Mouse (Mus musculus): ENCODE results near the gene Tnfrsf9. TPM values are rescaled to one million over a fixed set of nuclear protein-coding genes. Genes with fewer than 3 reads are reported as not detected.

Gene Tnfrsf9
- total and polyA plus RNA-seq, 3 experiments, result 0.14 TPM; not detected in 2

- no peaks in the 10 kb centered on the region; a peak in 2 of 4 replicates for H3K27me3 ChIP-seq (ENCODE audit: control insufficient read depth in 1 of 2, insufficient read depth in 2 of 2, low read length in 2 of 2)
- H3K79me2 ChIP-seq (ENCODE audit: control insufficient read depth, insufficient read depth, low read length, poor library complexity), result no peaks in the 10 kb centered on the region
- H3K9me3 ChIP-seq (replicated peaks; ENCODE audit: insufficient read depth, low read length), result no peaks in the 10 kb centered on the region
- DNase-seq (ENCODE audit: low read depth, low spot score), result no peak
- no peak overlapping the region for H3K4me3 ChIP-seq (ENCODE audit: control insufficient read depth in 1 of 2, insufficient read depth in 1 of 2, low read depth in 2 of 2, low read length in 2 of 2)
- H3K9ac ChIP-seq (ENCODE audit: control insufficient read depth, low read depth, low read length, poor library complexity, severe bottlenecking), result no peak overlapping the region
- no peak overlapping the region for H3K27ac ChIP-seq (ENCODE audit: control insufficient read depth, low read depth, low read length)
- no peaks in the 10 kb centered on the region for H3K4me1 ChIP-seq (ENCODE audit: control insufficient read depth in 1 of 2, insufficient read depth in 2 of 2, low read length in 2 of 2)
- no peaks in the 10 kb centered on the region for H3K36me3 ChIP-seq (ENCODE audit: control insufficient read depth in 1 of 2, insufficient read depth in 2 of 2, low read length in 2 of 2)
- TF ChIP-seq ZC3H11A (IDR thresholded peaks at IDR 0.05; ENCODE audit: low read depth, low read length) (no peak), GATA1 (IDR thresholded peaks at IDR 0.05; ENCODE audit: low read depth, low read length) (no peak), MXI1 (IDR thresholded peaks at IDR 0.05; ENCODE audit: low read depth, low read length) (no peak), GABPA (IDR thresholded peaks at IDR 0.05; ENCODE audit: low read depth, low read length) (no peak), RAD21 (IDR thresholded peaks at IDR 0.05; ENCODE audit: low read depth, low read length) (no peak), NRF1 (IDR thresholded peaks at IDR 0.05; ENCODE audit: insufficient read depth, low read depth, low read length, poor library complexity, severe bottlenecking) (no peak)
Observed at GRCm38 (mm10) chr4:150957106-150957458, 42.7 kb downstream of the Tnfrsf9 start.

DNA sequence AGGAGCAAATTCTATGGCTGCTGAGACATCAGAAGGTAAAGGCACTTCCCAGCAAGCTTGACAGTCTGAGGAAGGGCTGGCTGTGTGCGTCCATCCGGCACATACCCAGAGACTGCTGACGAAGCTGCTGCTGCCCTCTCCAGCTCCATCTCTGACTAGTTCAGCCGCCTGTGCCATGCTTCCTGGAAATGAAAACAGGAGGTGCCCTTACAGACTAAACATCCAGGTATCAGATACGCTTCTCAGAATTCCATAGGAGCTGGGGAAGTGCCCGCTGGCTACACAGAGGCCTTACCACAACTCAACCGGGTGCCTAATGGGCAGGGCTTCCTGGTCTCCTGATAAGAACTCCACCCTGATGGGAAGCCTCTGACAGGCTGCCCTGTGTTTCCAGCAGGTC lies 44.2 kb downstream of the Tnfrsf9 start:
- TF ChIP-seq MYB (IDR thresholded peaks at IDR 0.05; ENCODE audit: low read depth, low read length) (no peak), TCF12 (IDR thresholded peaks at IDR 0.05; ENCODE audit: low read depth, low read length) (no peak), USF2 (IDR thresholded peaks at IDR 0.05; ENCODE audit: borderline replicate concordance in 1 of 2, insufficient read depth in 1 of 2, low read depth in 1 of 2, low read length in 2 of 2) (no peak), RCOR1 (IDR thresholded peaks at IDR 0.05; ENCODE audit: low read depth, low read length) (no peak), JUND (IDR thresholded peaks at IDR 0.05; ENCODE audit: low read depth, low read length) (no peak), MAX (IDR thresholded peaks at IDR 0.05; ENCODE audit: low read length) (no peak), MYC (IDR thresholded peaks at IDR 0.05; ENCODE audit: low read depth, low read length) (no peak), ZKSCAN1 (IDR thresholded peaks at IDR 0.05; ENCODE audit: low read depth, low read length) (no peak), POLR2AphosphoS2 (IDR thresholded peaks at IDR 0.05; ENCODE audit: low read length) (no peak), GABPA (IDR thresholded peaks at IDR 0.05; ENCODE audit: low read depth, low read length) (no peak), BHLHE40 (IDR thresholded peaks at IDR 0.05; ENCODE audit: borderline replicate concordance, low read depth, low read length) (no peak), TAL1 (IDR thresholded peaks at IDR 0.05; ENCODE audit: low read length) (no peak)
- H3K4me1 ChIP-seq (ENCODE audit: control insufficient read depth in 1 of 2, insufficient read depth in 2 of 2, low read length in 2 of 2), result no peaks in the 10 kb centered on the region
- DNase-seq (ENCODE audit: low read depth, low spot score), result no peak

More for the DNA sequence above, 44.2 kb downstream of the Tnfrsf9 start:
- Histone ChIP-seq H3K27ac (ENCODE audit: control insufficient read depth, low read depth, low read length) (no peak overlapping the region), H3K79me2 (ENCODE audit: control insufficient read depth, insufficient read depth, low read length, poor library complexity) (no peaks in the 10 kb centered on the region), H3K4me3 (ENCODE audit: control insufficient read depth in 1 of 2, insufficient read depth in 1 of 2, low read depth in 2 of 2, low read length in 2 of 2) (no peak overlapping the region), H3K36me3 (ENCODE audit: control insufficient read depth in 1 of 2, insufficient read depth in 2 of 2, low read length in 2 of 2) (no peaks in the 10 kb centered on the region), H3K9ac (ENCODE audit: control insufficient read depth, low read depth, low read length, poor library complexity, severe bottlenecking) (no peak overlapping the region), H3K27me3 (ENCODE audit: control insufficient read depth in 1 of 2, insufficient read depth in 2 of 2, low read length in 2 of 2) (no peaks in the 10 kb centered on the region; a peak in 2 of 4 replicates), H3K9me3 (replicated peaks; ENCODE audit: insufficient read depth, low read length) (no peaks in the 10 kb centered on the region)
